Mouse (Mus musculus): ENCODE results near the gene Gm12394. TPM values are rescaled to one million over a fixed set of nuclear protein-coding genes. Genes with fewer than 3 reads are reported as not detected.
"Not testable (repeated sequence)": the region's sequence is repeated elsewhere in the genome, so short reads cannot be mapped to it uniquely, and the experiment has no call there.

Gm12394 gene
- polyA plus RNA-seq, 1 experiment from 2014 or later: 0.07 TPM

GRCm38 (mm10) chr4:42860483-42860882, 3.9 kb upstream of the Gm12394 start:
- peak; percentile 91 for DNase-seq

GRCm38 (mm10) chr4:42853788-42854187, 2.8 kb downstream of the Gm12394 start, which contains the start of gene Fam205a1:
Gene Fam205a1 (minus strand): TSS chr4:42853888.
- ATAC-seq (ENCODE audit: low read depth); H3K9me3 ChIP-seq (replicated peaks); H3K4me3 ChIP-seq (replicated peaks); H3K27me3 ChIP-seq; H3K9ac ChIP-seq; DNase-seq; H3K4me2 ChIP-seq; H3K4me1 ChIP-seq (replicated peaks); H3K36me3 ChIP-seq; H3K27ac ChIP-seq: not testable (repeated sequence)
- WGBS (ENCODE audit: insufficient replicate concordance): 73% methylated on average over 1 of the region's 1 CpGs

More at GRCm38 (mm10) chr4:42860483-42860882, 3.9 kb upstream of the Gm12394 start:
- peak; percentile 100 for ATAC-seq (ENCODE audit: low read depth)
- not testable (repeated sequence) for H3K36me3 ChIP-seq; H3K27me3 ChIP-seq; H3K9me3 ChIP-seq (replicated peaks)
- Histone ChIP-seq H3K27ac (peak overlapping the region; percentile 99), H3K4me1 (replicated peaks) (peaks cover 53% of the 10 kb centered on the region), H3K4me2 (peak overlapping the region; percentile 60), H3K4me3 (replicated peaks) (peak overlapping the region; percentile 25; the same call in 1 of the 2 replicates), H3K9ac (peak overlapping the region; percentile 77)
- WGBS (ENCODE audit: insufficient replicate concordance): 17% methylated on average over 9 of the region's 9 CpGs

GRCm38 (mm10) chr4:42773893-42774292, 82.7 kb downstream of the Gm12394 start, which contains the start of gene Ccl21a:
Gene Ccl21a (minus strand): TSS chr4:42773993.
- not testable (repeated sequence) for H3K4me3 ChIP-seq (replicated peaks); H3K27me3 ChIP-seq; ATAC-seq (ENCODE audit: low read depth); DNase-seq; H3K4me2 ChIP-seq; H3K9me3 ChIP-seq (replicated peaks); H3K27ac ChIP-seq; H3K36me3 ChIP-seq; H3K9ac ChIP-seq; H3K4me1 ChIP-seq (replicated peaks)
- WGBS (ENCODE audit: insufficient replicate concordance): no CpG with 5 or more reads among the region's 5 CpGs

GRCm38 (mm10) chr4:42756477-42756876, 100.1 kb downstream of the Gm12394 start, which contains the start of gene Ccl19:
Gene Ccl19 (minus strand): TSS chr4:42756577.
- H3K4me3 ChIP-seq (replicated peaks); H3K27me3 ChIP-seq; H3K4me1 ChIP-seq (replicated peaks); H3K4me2 ChIP-seq; DNase-seq; H3K9me3 ChIP-seq (replicated peaks); H3K36me3 ChIP-seq; ATAC-seq (ENCODE audit: low read depth); H3K9ac ChIP-seq; H3K27ac ChIP-seq: not testable (repeated sequence)
- WGBS (ENCODE audit: insufficient replicate concordance): no CpG with 5 or more reads among the region's 6 CpGs

DNA sequence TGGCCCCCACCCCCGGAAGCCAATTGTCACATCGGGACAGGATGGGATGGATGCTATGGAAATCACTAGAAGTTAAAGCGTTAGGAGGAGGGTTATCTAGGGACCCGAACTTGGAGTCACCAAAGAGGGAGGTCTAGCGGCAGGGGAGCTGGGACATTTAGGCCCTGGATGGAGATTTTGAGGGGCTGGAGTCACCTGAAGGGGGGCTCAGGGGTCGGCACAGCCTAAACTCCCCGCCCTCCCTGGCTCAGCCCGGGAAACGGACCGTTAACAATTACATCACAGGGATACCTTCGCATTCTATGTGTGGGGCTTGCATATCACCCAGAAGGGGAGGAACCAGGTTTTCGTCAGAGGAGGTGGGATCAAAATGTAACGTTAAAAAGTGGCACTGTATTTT, 121.3 kb downstream of the Gm12394 start, which contains the start of gene 4930578G10Rik:
4930578G10Rik (plus strand) TSS at position 301 of the 400 bp plus-strand sequence.
- H3K36me3 ChIP-seq; H3K4me3 ChIP-seq (replicated peaks); DNase-seq; H3K27me3 ChIP-seq; H3K27ac ChIP-seq; H3K4me2 ChIP-seq; H3K9me3 ChIP-seq (replicated peaks); H3K9ac ChIP-seq; ATAC-seq (ENCODE audit: low read depth); H3K4me1 ChIP-seq (replicated peaks): not testable (repeated sequence)
- WGBS (ENCODE audit: insufficient replicate concordance): no CpG with 5 or more reads among the region's 13 CpGs

Other genes starting within 250 kb of the Gm12394 start
- gene Gm10591, start 244.6 kb downstream of the Gm12394 start, polyA plus RNA-seq (2015; fragmentation: Nextera tagmentation; extraction: Ambion mirVana): not detected in 2 replicates
- not detected in 2 replicates for gene Gm2564, start 227.1 kb downstream of the Gm12394 start, polyA plus RNA-seq (2015; fragmentation: Nextera tagmentation; extraction: Ambion mirVana)
- gene Ccl27b, start 201.5 kb downstream of the Gm12394 start, polyA plus RNA-seq (2015; fragmentation: Nextera tagmentation; extraction: Ambion mirVana): not detected in 2 replicates
- not detected in 2 replicates for gene Il11ra2, start 194.9 kb downstream of the Gm12394 start, polyA plus RNA-seq (2015; fragmentation: Nextera tagmentation; extraction: Ambion mirVana)
- gene 4930578G10Rik, start 121.2 kb downstream of the Gm12394 start, polyA plus RNA-seq (2015; fragmentation: Nextera tagmentation; extraction: Ambion mirVana): not detected in 2 replicates
- not detected in 2 replicates for gene Ccl19, start 100.2 kb downstream of the Gm12394 start, polyA plus RNA-seq (2015; fragmentation: Nextera tagmentation; extraction: Ambion mirVana)
- gene Ccl21a, start 82.8 kb downstream of the Gm12394 start, polyA plus RNA-seq (2015; fragmentation: Nextera tagmentation; extraction: Ambion mirVana): 0.96 TPM in 1 of 2 replicates, not detected in the other
- 0.12 and 0.15 TPM in 2 replicates for gene Fam205a1, start 2.9 kb downstream of the Gm12394 start, polyA plus RNA-seq (2015; fragmentation: Nextera tagmentation; extraction: Ambion mirVana)
- gene Fam205c, start 17.5 kb upstream of the Gm12394 start, polyA plus RNA-seq (2015; fragmentation: Nextera tagmentation; extraction: Ambion mirVana): 0.28 and 0.48 TPM in 2 replicates
- gene Phf24, start 59.9 kb upstream of the Gm12394 start, polyA plus RNA-seq (2015; fragmentation: Nextera tagmentation; extraction: Ambion mirVana): 0.13 and 0.40 TPM in 2 replicates
- 0.75 and 0.76 TPM in 2 replicates for gene Dnajb5, start 93.0 kb upstream of the Gm12394 start, polyA plus RNA-seq (2015; fragmentation: Nextera tagmentation; extraction: Ambion mirVana)
- 0.13 and 0.15 TPM in 2 replicates for gene 1700022I11Rik, start 112.8 kb upstream of the Gm12394 start, polyA plus RNA-seq (2015; fragmentation: Nextera tagmentation; extraction: Ambion mirVana)
- gene Vcp, start 143.7 kb upstream of the Gm12394 start, polyA plus RNA-seq (2015; fragmentation: Nextera tagmentation; extraction: Ambion mirVana): 273 and 314 TPM in 2 replicates
- gene Fancg, start 153.7 kb upstream of the Gm12394 start, polyA plus RNA-seq (2015; fragmentation: Nextera tagmentation; extraction: Ambion mirVana): 10.3 and 11.8 TPM in 2 replicates
- gene Pigo, start 169.0 kb upstream of the Gm12394 start, polyA plus RNA-seq (2015; fragmentation: Nextera tagmentation; extraction: Ambion mirVana): 12.6 and 13.9 TPM in 2 replicates
- gene Stoml2, start 174.9 kb upstream of the Gm12394 start, polyA plus RNA-seq (2015; fragmentation: Nextera tagmentation; extraction: Ambion mirVana): 270 and 280 TPM in 2 replicates
- gene Fam214b, start 189.4 kb upstream of the Gm12394 start, polyA plus RNA-seq (2015; fragmentation: Nextera tagmentation; extraction: Ambion mirVana): 28.4 and 30.0 TPM in 2 replicates
- 0.30 and 0.37 TPM in 2 replicates for gene Unc13b, start 202.2 kb upstream of the Gm12394 start, polyA plus RNA-seq (2015; fragmentation: Nextera tagmentation; extraction: Ambion mirVana)